Mouse (Mus musculus): ENCODE data around the gene Nit1. TPM values are rescaled to one million over a fixed set of nuclear protein-coding genes. Genes with fewer than 3 reads are reported as not detected.

Nit1 gene
- polyA plus RNA-seq, 1 experiment from 2014 or later: 28.8 TPM

DNA sequence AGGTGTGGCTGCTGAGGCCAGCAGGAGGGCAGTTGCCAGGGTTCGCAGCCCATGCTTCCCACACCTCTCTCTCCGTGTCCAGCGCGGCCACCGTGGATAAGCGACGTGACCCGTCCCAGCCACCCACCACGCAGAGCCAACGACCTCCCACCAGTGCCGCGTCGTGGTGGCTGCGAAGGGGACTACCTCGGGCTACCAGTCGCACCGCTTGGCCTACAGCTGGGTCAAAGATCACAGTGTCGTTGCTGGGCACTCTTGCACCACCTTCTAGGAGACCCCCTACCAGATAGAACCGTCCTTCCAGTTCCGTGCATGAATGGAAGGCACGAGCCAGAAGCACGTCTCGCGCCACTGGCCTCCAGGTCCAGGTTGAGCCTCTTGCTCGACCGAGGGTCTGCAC lies 14.8 kb upstream of the Nit1 start:
- ATAC-seq (ENCODE audit: low read depth): peak; percentile 23
- 0 out of 2 replicates have a peak, but pooled peaks cover 3% of the 10 kb centered on the region for H3K9me3 ChIP-seq (ENCODE audit: control insufficient read depth, low read length)
- DNase-seq (ENCODE audit: low spot score): no peak
- 0 out of 2 replicates have a peak, but pooled peaks cover 3% of the 10 kb centered on the region for H3K4me1 ChIP-seq (ENCODE audit: control insufficient read depth, insufficient read depth, low read length)
- H3K9ac ChIP-seq (ENCODE audit: low read depth, low read length): peak overlapping the region; percentile 61
- WGBS: 10% methylated on average over 7 of the region's 26 CpGs
- no peaks in the 10 kb centered on the region for H3K27me3 ChIP-seq (replicated peaks; ENCODE audit: control insufficient read depth, insufficient read depth, low read length)
- peaks cover 12% of the 10 kb centered on the region for H3K36me3 ChIP-seq (ENCODE audit: control insufficient read depth, insufficient read depth, low read length)
- peak overlapping the region; percentile 64 for H3K4me2 ChIP-seq (ENCODE audit: low read depth, low read length)
- peak overlapping the region; percentile 46 for H3K4me3 ChIP-seq (ENCODE audit: low read depth, low read length)
- no peak overlapping the region for H3K27ac ChIP-seq (replicated peaks; ENCODE audit: low read depth, low read length)

DNA sequence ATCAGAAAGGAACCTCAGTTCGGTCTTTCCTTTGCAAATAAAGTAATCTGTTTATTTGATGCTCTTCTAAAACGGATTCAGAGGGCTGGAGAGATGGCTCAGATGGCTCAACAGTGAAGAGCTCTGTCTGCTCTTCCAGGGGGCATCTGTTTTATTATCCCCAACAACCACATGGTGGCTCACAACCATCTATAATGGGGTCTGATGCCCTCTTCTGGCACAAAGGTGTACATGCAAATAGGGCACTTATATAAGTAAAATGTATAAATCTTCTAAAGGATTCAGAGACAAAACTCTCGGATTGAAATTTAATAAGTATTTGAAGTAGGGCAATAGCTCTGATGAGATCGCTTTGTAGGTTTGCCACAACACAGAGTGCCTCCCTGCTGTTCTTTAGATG lies 13.0 kb upstream of the Nit1 start:
- Histone ChIP-seq H3K36me3 (ENCODE audit: control insufficient read depth, insufficient read depth, low read length) (peaks cover 12% of the 10 kb centered on the region), H3K27me3 (replicated peaks; ENCODE audit: control insufficient read depth, insufficient read depth, low read length) (no peaks in the 10 kb centered on the region), H3K9ac (ENCODE audit: low read depth, low read length) (no peak overlapping the region), H3K9me3 (ENCODE audit: control insufficient read depth, low read length) (0 out of 2 replicates have a peak, but pooled peaks cover 3% of the 10 kb centered on the region), H3K27ac (replicated peaks; ENCODE audit: low read depth, low read length) (no peak overlapping the region), H3K4me3 (ENCODE audit: low read depth, low read length) (no peak overlapping the region), H3K4me1 (ENCODE audit: control insufficient read depth, insufficient read depth, low read length) (0 out of 2 replicates have a peak, but pooled peaks cover 3% of the 10 kb centered on the region), H3K4me2 (ENCODE audit: low read depth, low read length) (no peak overlapping the region)
- no peak for ATAC-seq (ENCODE audit: low read depth)
- 75% methylated on average over 4 of the region's 4 CpGs for WGBS
- DNase-seq (ENCODE audit: low spot score): peak; percentile 65

DNA sequence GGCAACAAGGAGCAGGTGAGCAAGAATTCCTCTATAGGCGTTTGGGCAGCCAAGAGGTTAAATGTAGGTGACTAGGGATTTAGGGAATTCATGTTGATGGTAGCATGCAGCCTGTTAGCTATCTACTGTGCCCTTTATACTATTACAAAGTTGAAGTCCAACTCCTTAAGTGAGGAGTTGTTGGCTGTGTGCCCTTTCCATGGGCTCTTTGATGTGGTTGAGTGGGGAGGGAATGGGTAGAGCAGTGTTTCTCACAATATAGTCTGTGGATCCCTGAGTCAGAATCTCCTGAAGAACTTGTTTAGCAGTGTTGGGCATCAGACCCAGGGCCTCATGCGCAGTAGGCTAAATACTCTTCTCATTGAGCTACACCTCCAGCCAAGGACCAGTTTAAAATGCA lies 11.4 kb upstream of the Nit1 start:
- no peaks in the 10 kb centered on the region for H3K27me3 ChIP-seq (replicated peaks; ENCODE audit: control insufficient read depth, insufficient read depth, low read length)
- no peak overlapping the region for H3K27ac ChIP-seq (replicated peaks; ENCODE audit: low read depth, low read length)
- peaks cover 12% of the 10 kb centered on the region for H3K36me3 ChIP-seq (ENCODE audit: control insufficient read depth, insufficient read depth, low read length)
- H3K4me2 ChIP-seq (ENCODE audit: low read depth, low read length): no peak overlapping the region
- WGBS: 84% methylated on average over 2 of the region's 2 CpGs
- H3K9ac ChIP-seq (ENCODE audit: low read depth, low read length): no peak overlapping the region
- 0 out of 2 replicates have a peak, but pooled peaks cover 3% of the 10 kb centered on the region for H3K9me3 ChIP-seq (ENCODE audit: control insufficient read depth, low read length)
- H3K4me1 ChIP-seq (ENCODE audit: control insufficient read depth, insufficient read depth, low read length): 0 out of 2 replicates have a peak, but pooled peaks cover 3% of the 10 kb centered on the region
- no peak overlapping the region for H3K4me3 ChIP-seq (ENCODE audit: low read depth, low read length)
- ATAC-seq (ENCODE audit: low read depth): no peak
- DNase-seq (ENCODE audit: low spot score): no peak

DNA sequence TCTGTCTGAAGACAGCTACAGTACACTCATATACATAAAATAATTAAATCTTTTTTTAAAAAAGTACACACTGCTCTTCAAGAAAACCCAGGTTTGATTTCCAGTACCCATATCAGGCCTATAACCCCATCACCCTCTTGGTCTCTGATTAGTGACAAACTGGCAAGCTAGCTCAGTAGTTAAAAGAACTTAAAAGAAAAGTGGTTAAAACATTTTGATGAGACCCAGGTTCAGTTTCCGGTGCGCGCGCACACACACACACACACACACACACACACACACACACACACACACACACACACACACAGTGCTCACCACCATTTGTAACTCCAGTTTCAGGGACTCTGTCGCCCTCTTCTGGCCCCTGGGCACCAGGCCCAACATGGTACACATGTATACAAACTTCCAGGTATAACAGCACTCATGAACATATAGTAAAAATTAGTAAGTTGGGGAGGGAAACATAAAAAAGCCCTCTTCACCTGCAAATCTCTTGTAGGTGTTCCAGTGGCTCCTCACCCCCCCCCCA lies 10.4 kb upstream of the Nit1 start:
- H3K4me1 ChIP-seq (ENCODE audit: control insufficient read depth, insufficient read depth, low read length): 0 out of 2 replicates have a peak, but pooled peaks cover 3% of the 10 kb centered on the region
- WGBS: 90% methylated on average over 5 of the region's 5 CpGs
- no peak overlapping the region for H3K27ac ChIP-seq (replicated peaks; ENCODE audit: low read depth, low read length)
- 0 out of 2 replicates have a peak, but pooled peaks cover 3% of the 10 kb centered on the region for H3K9me3 ChIP-seq (ENCODE audit: control insufficient read depth, low read length)
- H3K9ac ChIP-seq (ENCODE audit: low read depth, low read length): no peak overlapping the region
- peaks cover 12% of the 10 kb centered on the region for H3K36me3 ChIP-seq (ENCODE audit: control insufficient read depth, insufficient read depth, low read length)
- ATAC-seq (ENCODE audit: low read depth) (no peak), DNase-seq (ENCODE audit: low spot score) (no peak)
- no peak overlapping the region for H3K4me3 ChIP-seq (ENCODE audit: low read depth, low read length)
- H3K4me2 ChIP-seq (ENCODE audit: low read depth, low read length): no peak overlapping the region
- H3K27me3 ChIP-seq (replicated peaks; ENCODE audit: control insufficient read depth, insufficient read depth, low read length): no peaks in the 10 kb centered on the region

DNA sequence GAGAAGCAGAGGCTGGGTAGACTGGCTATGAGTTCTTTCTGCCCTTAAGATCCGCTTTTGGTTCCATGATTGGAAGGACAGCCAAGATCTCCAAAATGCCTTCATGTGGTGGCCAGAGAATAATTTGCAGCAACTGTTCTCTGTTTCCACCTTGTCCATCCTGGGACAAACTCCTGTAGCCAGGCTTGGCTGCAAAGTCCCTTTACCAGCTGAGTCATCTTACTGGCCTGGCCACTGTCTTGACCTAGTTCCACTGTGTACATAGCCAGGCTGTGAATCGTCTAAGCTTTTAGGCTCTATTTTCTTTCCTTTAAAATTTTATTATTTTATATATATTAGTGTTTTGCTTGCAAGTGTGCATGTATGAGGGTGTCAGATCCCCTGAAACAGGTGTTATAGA lies 3.8 kb upstream of the Nit1 start:
- Histone ChIP-seq H3K4me1 (ENCODE audit: control insufficient read depth, insufficient read depth, low read length) (0 out of 2 replicates have a peak, but pooled peaks cover 4% of the 10 kb centered on the region), H3K4me2 (ENCODE audit: low read depth, low read length) (no peak overlapping the region), H3K27ac (replicated peaks; ENCODE audit: low read depth, low read length) (no peak overlapping the region), H3K9me3 (ENCODE audit: control insufficient read depth, low read length) (no peaks in the 10 kb centered on the region), H3K9ac (ENCODE audit: low read depth, low read length) (no peak overlapping the region), H3K27me3 (replicated peaks; ENCODE audit: control insufficient read depth, insufficient read depth, low read length) (no peaks in the 10 kb centered on the region), H3K4me3 (ENCODE audit: low read depth, low read length) (no peak overlapping the region), H3K36me3 (ENCODE audit: control insufficient read depth, insufficient read depth, low read length) (no peaks in the 10 kb centered on the region)
- DNase-seq (ENCODE audit: low spot score): no peak
- WGBS: 95% methylated on average over 2 of the region's 2 CpGs
- no peak for ATAC-seq (ENCODE audit: low read depth)

DNA sequence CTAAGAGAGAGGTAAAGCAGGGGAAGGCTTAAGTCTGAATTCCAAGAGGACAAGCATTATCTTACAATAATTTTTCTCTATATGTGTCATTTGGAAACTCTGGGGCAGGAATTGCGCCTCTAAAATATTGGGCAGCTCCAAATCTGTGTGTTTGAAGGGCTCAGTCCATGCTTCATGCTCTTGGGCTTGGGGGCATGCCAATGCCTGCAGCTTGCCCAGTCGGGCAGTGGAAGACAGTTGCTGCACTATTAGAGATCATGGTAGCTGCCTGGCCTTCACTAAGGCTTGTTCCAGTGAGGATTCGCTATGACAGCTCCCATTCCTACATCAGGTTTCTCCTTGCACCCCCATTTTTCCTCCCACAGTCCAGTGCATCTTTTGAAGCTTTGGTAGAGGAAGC lies 3.2 kb upstream of the Nit1 start:
- DNase-seq (ENCODE audit: low spot score) (no peak), ATAC-seq (ENCODE audit: low read depth) (no peak)
- no peak overlapping the region for H3K27ac ChIP-seq (replicated peaks; ENCODE audit: low read depth, low read length)
- 90% methylated on average over 3 of the region's 3 CpGs for WGBS
- H3K9ac ChIP-seq (ENCODE audit: low read depth, low read length): no peak overlapping the region
- no peaks in the 10 kb centered on the region for H3K36me3 ChIP-seq (ENCODE audit: control insufficient read depth, insufficient read depth, low read length)
- H3K4me3 ChIP-seq (ENCODE audit: low read depth, low read length): no peak overlapping the region
- H3K9me3 ChIP-seq (ENCODE audit: control insufficient read depth, low read length): no peaks in the 10 kb centered on the region
- H3K27me3 ChIP-seq (replicated peaks; ENCODE audit: control insufficient read depth, insufficient read depth, low read length): no peaks in the 10 kb centered on the region
- H3K4me1 ChIP-seq (ENCODE audit: control insufficient read depth, insufficient read depth, low read length): 0 out of 2 replicates have a peak, but pooled peaks cover 4% of the 10 kb centered on the region
- H3K4me2 ChIP-seq (ENCODE audit: low read depth, low read length): no peak overlapping the region

DNA sequence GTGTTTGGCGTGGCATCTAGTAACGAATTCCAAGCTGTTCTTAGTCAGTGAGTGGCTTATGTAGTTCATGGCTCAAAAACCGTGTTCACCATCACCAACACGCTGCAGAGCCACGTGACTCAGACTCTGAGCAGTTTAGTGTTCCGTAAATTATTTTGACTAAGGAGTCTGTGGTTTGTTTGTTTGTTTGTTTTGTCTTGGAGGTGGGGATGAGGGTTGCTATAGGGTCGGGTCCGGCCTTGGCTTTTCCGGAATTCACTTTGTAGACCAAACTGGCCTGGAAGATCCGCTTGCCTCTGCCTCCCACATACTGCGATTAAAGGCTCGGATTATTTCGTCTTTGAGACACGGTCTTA lies 627 bp upstream of the Nit1 start:
- under 1% methylated on average over 14 of the region's 14 CpGs for WGBS
- Histone ChIP-seq H3K4me2 (ENCODE audit: low read depth, low read length) (peak overlapping the region; percentile 92), H3K27ac (replicated peaks; ENCODE audit: low read depth, low read length) (peak overlapping the region; percentile 73; the same call in 1 of the 2 replicates), H3K36me3 (ENCODE audit: control insufficient read depth, insufficient read depth, low read length) (peaks cover 25% of the 10 kb centered on the region), H3K4me1 (ENCODE audit: control insufficient read depth, insufficient read depth, low read length) (0 out of 2 replicates have a peak, but pooled peaks cover 4% of the 10 kb centered on the region), H3K27me3 (replicated peaks; ENCODE audit: control insufficient read depth, insufficient read depth, low read length) (no peaks in the 10 kb centered on the region), H3K4me3 (ENCODE audit: low read depth, low read length) (peak overlapping the region; percentile 96), H3K9me3 (ENCODE audit: control insufficient read depth, low read length) (no peaks in the 10 kb centered on the region), H3K9ac (ENCODE audit: low read depth, low read length) (peak overlapping the region; percentile 86)
- ATAC-seq (ENCODE audit: low read depth) (peak; percentile 42; the same call in 1 of the 2 replicates), DNase-seq (ENCODE audit: low spot score) (no peak)

DNA sequence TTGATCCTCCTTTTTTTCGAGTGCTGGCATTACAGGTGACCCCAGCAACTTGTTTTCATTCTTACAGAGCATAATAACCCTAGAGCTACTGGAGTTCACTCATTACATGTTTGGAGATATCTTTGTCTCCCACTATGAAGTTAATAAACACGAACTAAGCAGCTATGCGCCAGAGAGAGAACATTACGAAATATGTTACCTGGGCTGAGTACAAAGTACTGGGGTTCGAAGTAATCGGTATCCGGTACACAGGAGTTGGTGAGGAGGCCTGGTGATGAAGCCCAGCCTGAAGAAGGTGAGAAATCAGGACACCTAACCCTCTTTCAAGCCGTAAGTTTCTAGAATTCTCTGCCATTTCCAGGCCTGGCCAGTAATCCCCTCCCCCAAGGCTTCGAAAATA lies 731 bp downstream of the Nit1 start:
- H3K9me3 ChIP-seq (ENCODE audit: control insufficient read depth, low read length): no peaks in the 10 kb centered on the region
- 0 out of 2 replicates have a peak, but pooled peaks cover 4% of the 10 kb centered on the region for H3K4me1 ChIP-seq (ENCODE audit: control insufficient read depth, insufficient read depth, low read length)
- ATAC-seq (ENCODE audit: low read depth) (no peak), DNase-seq (ENCODE audit: low spot score) (no peak)
- H3K4me3 ChIP-seq (ENCODE audit: low read depth, low read length): peak overlapping the region; percentile 96
- H3K4me2 ChIP-seq (ENCODE audit: low read depth, low read length): peak overlapping the region; percentile 92
- H3K27me3 ChIP-seq (replicated peaks; ENCODE audit: control insufficient read depth, insufficient read depth, low read length): no peaks in the 10 kb centered on the region
- H3K36me3 ChIP-seq (ENCODE audit: control insufficient read depth, insufficient read depth, low read length): peaks cover 38% of the 10 kb centered on the region
- 74% methylated on average over 9 of the region's 9 CpGs for WGBS
- peak overlapping the region; percentile 86 for H3K9ac ChIP-seq (ENCODE audit: low read depth, low read length)
- H3K27ac ChIP-seq (replicated peaks; ENCODE audit: low read depth, low read length): no peak overlapping the region

Measured in embryonic facial prominence, embryonic 14.5 days (tissue).